Comparison of ENCODE assay signal across 11 mouse cellular contexts in the genomic region with DNA sequence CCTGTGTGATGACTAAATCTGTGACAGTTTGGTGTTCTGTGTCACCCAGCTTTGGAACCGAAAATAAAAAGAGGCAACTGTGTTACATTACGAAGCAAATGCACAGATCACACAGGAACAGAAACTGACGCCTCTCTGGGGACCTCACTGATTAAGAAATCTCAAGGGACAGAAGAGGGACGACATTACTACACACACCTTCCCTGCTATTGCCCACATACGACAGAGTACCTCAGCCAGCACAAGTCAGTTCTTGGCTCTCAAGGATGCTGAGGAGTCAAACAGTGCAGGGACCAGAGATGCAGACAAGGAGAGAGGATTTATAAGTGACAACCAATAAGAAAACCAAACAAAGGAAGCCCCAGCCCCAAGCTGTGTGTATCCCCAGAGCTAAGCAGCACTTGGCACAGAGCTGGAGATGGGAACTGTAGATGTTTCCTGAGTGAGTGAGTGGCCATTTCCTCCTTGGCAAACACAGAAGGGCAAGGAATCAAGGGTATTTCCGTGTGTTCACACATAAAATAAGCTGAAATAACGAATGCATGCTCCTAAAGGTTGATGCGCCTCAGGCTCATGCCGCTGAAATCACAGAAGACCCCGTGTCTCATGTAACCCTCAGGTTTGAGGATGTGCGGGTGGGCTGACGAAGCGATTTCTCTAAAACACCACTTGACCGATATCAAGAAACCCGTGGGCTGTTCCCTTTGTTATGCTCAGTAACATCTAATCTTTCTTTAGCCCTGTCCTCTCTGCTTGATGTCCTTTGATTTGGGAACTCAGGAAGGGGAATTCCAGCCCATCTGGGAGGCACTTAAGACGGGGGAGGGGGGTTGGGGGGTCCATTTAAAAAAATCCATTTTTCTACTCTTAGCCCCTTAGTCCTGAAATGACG. TPM values are rescaled to one million over a fixed set of nuclear protein-coding genes. Genes with fewer than 3 reads are reported as not detected.
DNase-seq lines count a peak whose midpoint lies in the region; ATAC-seq and TF ChIP-seq lines count a peak whose summit lies in the region.
"Had no signal": no experiment of that assay in that cellular context is flagged by ENCODE, and none has a peak within 500 bp of the region (broad histone marks: within the 10 kb centered on the region; RNA-seq: fewer than 3 reads in every experiment).

No protein-coding gene starts in this region.

- no peak overlapping the region for H3K9ac ChIP-seq in heart, embryonic 12.5 days
- H3K9ac ChIP-seq in ES-Bruce4 (ENCODE audit: low read depth, poor library complexity, severe bottlenecking): no peak overlapping the region
- H3K9ac ChIP-seq in hindbrain, embryonic 13.5 days: no peak overlapping the region

- no peak for DNase-seq in heart, postnatal 36 days
- peak; percentile 52 for DNase-seq in kidney, postnatal 10 days
- peak; percentile 45 to 53 for DNase-seq in monocyte, adult 2 months (ENCODE audit: low read depth in 1 of 2, low spot score in 2 of 2)
- no peak for DNase-seq in thymus, postnatal 25 days
- no peak for DNase-seq in cerebellum, postnatal 36 days

- 54% methylated on average over 17 of the region's 17 CpGs for WGBS in heart, embryonic 12.5 days
- 73% methylated on average over 17 of the region's 17 CpGs for WGBS in hindbrain, embryonic 13.5 days

- H3K27me3 ChIP-seq in heart, embryonic 12.5 days (replicated peaks): no peaks in the 10 kb centered on the region
- H3K27me3 ChIP-seq in ES-Bruce4 (ENCODE audit: control insufficient read depth, insufficient read depth, low read length, poor library complexity, severe bottlenecking): no peaks in the 10 kb centered on the region
- no peaks in the 10 kb centered on the region for H3K27me3 ChIP-seq in hindbrain, embryonic 13.5 days

- no peak for TF ChIP-seq EP300 in ES-Bruce4 (IDR thresholded peaks at IDR 0.05; ENCODE audit: insufficient read depth, low read depth, low read length)

- ATAC-seq in heart, embryonic 12.5 days (ENCODE audit: insufficient number of reproducible peaks, low FRiP score): no peak
- ATAC-seq in hindbrain, embryonic 13.5 days (ENCODE audit: low FRiP score): no peak

- H3K27ac ChIP-seq in heart, embryonic 12.5 days (ENCODE audit: poor library complexity, severe bottlenecking): peak overlapping the region; percentile 61
- H3K27ac ChIP-seq in ES-Bruce4 (ENCODE audit: insufficient read depth, low read length): peak overlapping the region; percentile 61
- H3K27ac ChIP-seq in hindbrain, embryonic 13.5 days: no peak overlapping the region
- H3K27ac ChIP-seq: hindbrain, embryonic 10.5 days had no signal

- no peaks in the 10 kb centered on the region for H3K9me3 ChIP-seq in heart, embryonic 12.5 days (replicated peaks)
- no peaks in the 10 kb centered on the region for H3K9me3 ChIP-seq in ES-Bruce4 (replicated peaks; ENCODE audit: control insufficient read depth, insufficient read depth, low read length, poor library complexity, severe bottlenecking)
- H3K9me3 ChIP-seq in hindbrain, embryonic 13.5 days: no peaks in the 10 kb centered on the region
- H3K9me3 ChIP-seq: hindbrain, embryonic 10.5 days had no signal

- no peak for TF ChIP-seq POLR2A in ES-Bruce4 (IDR thresholded peaks at IDR 0.05; ENCODE audit: insufficient read depth, low read length)

- peak overlapping the region; percentile 22; the same call in 1 of the 2 replicates for H3K4me2 ChIP-seq in heart, embryonic 12.5 days
- H3K4me2 ChIP-seq in hindbrain, embryonic 13.5 days: no peak overlapping the region

- H3K4me3 ChIP-seq in heart, embryonic 12.5 days: no peak overlapping the region
- H3K4me3 ChIP-seq in ES-Bruce4 (ENCODE audit: low read depth, low read length): no peak overlapping the region
- no peak overlapping the region for H3K4me3 ChIP-seq in hindbrain, embryonic 13.5 days
- H3K4me3 ChIP-seq: hindbrain, embryonic 10.5 days had no signal

- H3K4me1 ChIP-seq in heart, embryonic 12.5 days (replicated peaks): no peaks in the 10 kb centered on the region; the same call in 1 of the 2 replicates
- peaks cover 4% of the 10 kb centered on the region for H3K4me1 ChIP-seq in ES-Bruce4 (ENCODE audit: control insufficient read depth, insufficient read depth, low read length)
- H3K4me1 ChIP-seq in hindbrain, embryonic 13.5 days (replicated peaks): no peaks in the 10 kb centered on the region
- H3K4me1 ChIP-seq: hindbrain, embryonic 10.5 days had no signal

- intact Hi-C loops in heart, postnatal 36 days (cut with DNase I): no loop called here

- no peaks in the 10 kb centered on the region for H3K36me3 ChIP-seq in heart, embryonic 12.5 days
- no peaks in the 10 kb centered on the region for H3K36me3 ChIP-seq in ES-Bruce4 (ENCODE audit: control insufficient read depth, insufficient read depth, low read length, poor library complexity, severe bottlenecking)
- H3K36me3 ChIP-seq in hindbrain, embryonic 13.5 days: no peaks in the 10 kb centered on the region
- H3K36me3 ChIP-seq: hindbrain, embryonic 10.5 days had no signal

- TF ChIP-seq CTCF in ES-Bruce4 (IDR thresholded peaks at IDR 0.05; ENCODE audit: low read depth, low read length): no peak

RNA-seq across cellular contexts. Expression of a gene that starts 25.1 kb away (rescaled TPM):
- polyA plus RNA-seq in heart, embryonic 12.5 days (2016; fragmentation: Nextera tagmentation; extraction: Ambion mirVana): 20.9 and 22.7 TPM in 2 replicates
- 10 to 100 TPM; 10.1 to 10.5 TPM for total RNA-seq in heart, postnatal 36 days (2021)
- polyA plus RNA-seq in ES-Bruce4 (2011; ENCODE audit: insufficient read depth, insufficient read length, low read depth, missing spikeins): 12.7 and 13.0 TPM in 2 replicates
- polyA plus RNA-seq in hindbrain, embryonic 13.5 days (2015; fragmentation: Nextera tagmentation; extraction: Ambion mirVana): 48.4 and 52.0 TPM in 2 replicates

RNA-seq across cellular contexts. Expression of a gene that starts 25.1 kb away (rescaled TPM):
- 76.0 and 76.1 TPM in 2 replicates for polyA plus RNA-seq in heart, embryonic 12.5 days (2016; fragmentation: Nextera tagmentation; extraction: Ambion mirVana)
- 10 to 100 TPM; 17.7 to 18.7 TPM for total RNA-seq in heart, postnatal 36 days (2021)
- 69.1 and 69.2 TPM in 2 replicates for polyA plus RNA-seq in ES-Bruce4 (2011; ENCODE audit: insufficient read depth, insufficient read length, low read depth, missing spikeins)
- 131 and 132 TPM in 2 replicates for polyA plus RNA-seq in hindbrain, embryonic 13.5 days (2015; fragmentation: Nextera tagmentation; extraction: Ambion mirVana)

RNA-seq across cellular contexts. Expression of a gene that starts 40.7 kb away (rescaled TPM):
- 5.2 and 6.1 TPM in 2 replicates for polyA plus RNA-seq in heart, embryonic 12.5 days (2016; fragmentation: Nextera tagmentation; extraction: Ambion mirVana)
- 1 to 10 TPM; 4.7 to 5.2 TPM for total RNA-seq in heart, postnatal 36 days (2021)
- 0.61 and 1.1 TPM in 2 replicates for polyA plus RNA-seq in ES-Bruce4 (2011; ENCODE audit: insufficient read depth, insufficient read length, low read depth, missing spikeins)
- 7.3 and 8.8 TPM in 2 replicates for polyA plus RNA-seq in hindbrain, embryonic 13.5 days (2015; fragmentation: Nextera tagmentation; extraction: Ambion mirVana)

RNA-seq across cellular contexts. Expression of a gene that starts 45.5 kb away (rescaled TPM):
- polyA plus RNA-seq in heart, embryonic 12.5 days (2016; fragmentation: Nextera tagmentation; extraction: Ambion mirVana): 34.8 and 36.2 TPM in 2 replicates
- total RNA-seq in heart, postnatal 36 days (2021): 10 to 100 TPM; 26.1 to 26.7 TPM
- polyA plus RNA-seq in ES-Bruce4 (2011; ENCODE audit: insufficient read depth, insufficient read length, low read depth, missing spikeins): 76.8 and 81.0 TPM in 2 replicates
- 35.3 and 36.2 TPM in 2 replicates for polyA plus RNA-seq in hindbrain, embryonic 13.5 days (2015; fragmentation: Nextera tagmentation; extraction: Ambion mirVana)

RNA-seq across cellular contexts. Expression of a gene that starts 54.9 kb away (rescaled TPM):
- polyA plus RNA-seq in heart, embryonic 12.5 days (2016; fragmentation: Nextera tagmentation; extraction: Ambion mirVana): not detected in 2 replicates
- total RNA-seq in heart, postnatal 36 days (2021): not detected
- not detected in 2 replicates for polyA plus RNA-seq in ES-Bruce4 (2011; ENCODE audit: insufficient read depth, insufficient read length, low read depth, missing spikeins)
- polyA plus RNA-seq in hindbrain, embryonic 13.5 days (2015; fragmentation: Nextera tagmentation; extraction: Ambion mirVana): not detected in 2 replicates
- total RNA-seq: left cerebral cortex, postnatal 25 days; MEL had no signal
- polyA plus RNA-seq: hindbrain, embryonic 10.5 days had no signal

Comparison
In these comparisons a context has a peak if more than half of its experiments do, and no peak if none do; other contexts are left out.
1. DNase-seq: peak in kidney, postnatal 10 days (single experiment) and monocyte, adult 2 months (2 of 2); none in heart, postnatal 36 days (0 of 2), thymus, postnatal 25 days (single experiment) and cerebellum, postnatal 36 days (0 of 2).